Mouse (Mus musculus) heart, postnatal 14 days (tissue): ENCODE measurements around the gene Sh3glb2. TPM values are rescaled to one million over a fixed set of nuclear protein-coding genes. Genes with fewer than 3 reads are reported as not detected.

Experiments
- DNase-seq, 2 experiments: peaks; one replicate each; pipeline ENCODE4 v3.0.0; 2021 to 2022
- intact Hi-C: fragments of 180-260 bp; cut with DNase I; formaldehyde crosslinking; loops from one replicate; pipeline ENCODE4 v1.15.1; 2025
- long read RNA-seq, 2 experiments: library from polyadenylated mRNA; stranded (forward); transcript quantifications; one replicate each; pipeline ENCODE4 v2.0.0; 2021
- total RNA-seq, 2 experiments: library from RNA; stranded (reverse); gene quantifications; 2 replicates each; pipeline ENCODE4 v1.2.3; 2021

Sh3glb2 gene
- total RNA-seq: 10 to 100 TPM; 50.6 to 56.2 TPM
- long read RNA-seq, experiment 1, transcript Sh3glb2-201 (11 exons, 1,810 nt): major isoform, 88 of 157 reads
- long read RNA-seq, experiment 1, partial matches to known transcripts: 6 of 157 reads
- long read RNA-seq, experiment 1, other reads (novel, unspliced or antisense): 59 of 157 reads
- long read RNA-seq, experiment 2, transcript Sh3glb2-201 (11 exons, 1,810 nt): major isoform, 107 of 168 reads
- long read RNA-seq, experiment 2, partial matches to known transcripts: 4 of 168 reads
- long read RNA-seq, experiment 2, other reads (novel, unspliced or antisense): 54 of 168 reads

DNA sequence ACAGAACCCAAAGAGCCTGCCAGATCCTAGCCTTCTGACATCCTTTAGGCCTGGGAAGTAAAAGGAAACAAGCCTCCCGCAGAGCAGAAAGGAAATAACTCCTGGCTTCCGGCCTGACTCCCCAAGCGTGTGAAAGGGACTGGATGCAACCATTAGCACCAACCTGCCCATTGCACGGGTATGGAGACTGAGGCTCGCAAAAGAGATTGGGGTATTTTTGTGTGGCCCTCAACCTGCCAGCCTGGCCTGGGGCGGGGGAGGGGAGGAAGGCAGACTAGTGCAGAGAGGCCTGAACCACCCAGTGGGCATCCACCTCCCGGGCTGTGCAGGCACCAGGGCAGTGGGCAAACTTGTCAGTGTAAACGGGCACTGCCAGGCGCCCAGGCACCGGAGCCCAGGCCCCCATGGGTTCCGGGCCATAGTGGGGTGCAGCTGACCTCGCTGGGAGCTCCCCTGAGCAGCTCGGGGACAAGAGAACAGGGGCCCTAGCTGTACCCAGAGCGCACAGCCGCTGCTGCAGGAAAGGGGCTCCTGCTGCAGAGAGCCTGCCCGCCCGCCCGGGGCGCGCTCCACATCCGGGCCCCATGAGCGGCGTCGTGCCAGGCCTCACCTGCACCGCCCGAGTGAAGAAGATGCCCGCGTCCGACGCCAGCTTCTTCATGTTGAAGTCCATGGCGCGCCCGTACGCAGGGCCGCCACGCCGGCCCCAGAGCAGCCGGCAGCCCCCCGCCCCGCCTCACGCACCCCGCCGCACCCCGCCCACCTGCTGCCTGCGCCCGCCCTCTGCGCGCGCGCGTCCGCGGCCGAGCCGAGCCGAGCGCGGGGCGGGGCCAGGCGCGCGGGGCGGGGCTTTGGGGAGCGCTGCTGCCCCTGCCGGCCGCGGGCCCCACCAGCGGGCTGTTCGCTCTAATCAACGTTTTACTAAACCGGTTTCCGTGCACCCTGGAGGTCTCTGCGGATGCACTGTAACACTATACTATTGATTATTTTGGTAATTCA, at the start of gene Sh3glb2:
Sh3glb2 (minus strand) TSS at position 805 of the 999 bp plus-strand sequence.
- DNase-seq: peak; percentile 94 to 95
- intact Hi-C loops: no loop called here

DNA sequence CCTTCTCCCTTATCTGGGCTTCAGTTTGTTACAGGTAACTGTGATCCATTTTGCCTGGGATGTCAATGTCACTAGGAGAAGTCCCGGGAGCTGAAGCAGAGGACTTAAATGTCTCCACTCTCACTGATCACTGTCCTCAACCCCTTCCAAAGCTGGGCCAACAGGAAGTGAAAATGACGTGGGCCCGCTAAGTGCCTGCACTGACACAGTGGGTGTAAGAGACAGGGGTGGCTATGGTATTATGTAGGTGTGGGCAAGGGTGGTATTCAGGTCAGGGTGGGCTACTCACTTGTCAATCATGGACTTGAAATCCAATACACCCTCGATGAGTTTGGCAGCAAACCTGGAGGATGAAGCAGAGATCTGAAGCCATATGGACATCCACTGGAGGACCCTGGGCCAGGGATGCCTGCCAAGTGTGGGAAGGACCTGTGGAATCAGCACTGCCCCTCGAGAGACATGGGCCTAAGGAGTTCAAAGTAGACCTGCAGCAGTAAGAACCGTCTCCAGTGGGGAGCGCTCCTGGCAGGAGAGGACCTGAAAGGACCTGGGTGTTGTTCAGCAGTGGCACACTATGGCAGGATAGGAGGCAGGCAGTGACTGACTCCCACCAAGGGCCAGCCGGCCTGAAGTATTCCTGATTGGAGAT, 49.4 kb upstream of the Sh3glb2 start:
- no peak for DNase-seq
- intact Hi-C loops: no loop called here

DNA sequence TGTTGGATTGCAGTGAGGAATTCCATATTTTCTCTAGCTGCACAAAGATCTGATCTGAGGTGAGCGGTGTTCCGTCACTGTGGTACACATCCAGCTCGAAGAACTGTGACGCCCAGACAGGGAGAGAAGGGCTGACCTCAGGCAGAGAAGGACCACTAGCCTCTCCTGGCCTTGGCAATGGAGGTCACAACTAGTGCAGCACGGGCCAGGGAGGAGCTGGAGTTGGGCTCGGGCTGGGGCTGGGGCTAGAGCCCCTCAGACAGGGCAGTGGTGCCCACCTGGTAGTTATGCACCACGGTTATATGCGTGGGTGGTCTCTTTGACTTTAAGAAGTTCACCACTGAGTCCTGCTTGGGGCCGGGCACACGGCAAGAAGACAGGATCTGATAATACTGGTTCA, 48.6 kb upstream of the Sh3glb2 start:
- no peak for DNase-seq
- intact Hi-C loops: no loop called here

DNA sequence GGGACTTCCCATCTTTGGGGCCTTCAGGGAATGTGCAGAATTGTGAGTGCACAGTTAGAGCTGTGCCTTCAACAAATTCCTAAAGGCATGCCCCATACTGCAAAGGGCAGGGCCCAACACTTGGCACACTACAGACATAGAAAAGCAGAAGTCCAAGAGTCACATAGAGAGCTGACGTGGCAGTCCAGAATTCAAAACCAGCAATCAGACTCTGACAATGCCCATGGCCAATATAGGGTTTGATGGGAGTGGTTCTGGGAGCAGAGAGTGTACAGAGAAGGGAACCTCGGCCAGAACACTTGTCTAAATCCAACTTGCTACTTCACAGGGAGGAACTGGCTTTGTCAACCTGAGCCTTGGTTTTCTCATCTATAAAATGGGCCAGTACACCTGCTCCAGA, 48.1 kb upstream of the Sh3glb2 start:
- DNase-seq: no peak
- intact Hi-C loops: no loop called here

DNA sequence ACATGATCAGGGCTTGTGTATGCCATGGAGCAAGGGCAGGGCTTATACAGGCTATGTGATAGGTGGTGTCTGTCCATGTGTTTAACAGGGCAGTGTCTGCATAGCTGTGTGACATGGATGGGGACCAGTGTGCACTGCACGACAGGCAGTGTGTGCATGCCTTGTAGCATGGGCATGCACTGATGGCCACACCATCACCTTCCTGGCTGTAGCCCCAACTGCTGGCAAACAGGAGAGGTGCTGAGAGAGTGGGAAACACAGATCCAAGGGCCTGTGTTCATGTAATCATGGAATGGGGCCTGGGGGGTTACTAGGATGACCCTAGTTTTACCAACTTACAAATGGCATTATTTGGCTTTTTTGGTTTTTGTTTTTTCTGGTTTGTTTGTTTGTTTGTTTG, 44.7 kb upstream of the Sh3glb2 start:
- intact Hi-C loops: loop anchor here (5.0 kb wide), 1 partner anchor 37 kb away; no protein-coding TSS in a partner anchor
- DNase-seq: no peak

DNA sequence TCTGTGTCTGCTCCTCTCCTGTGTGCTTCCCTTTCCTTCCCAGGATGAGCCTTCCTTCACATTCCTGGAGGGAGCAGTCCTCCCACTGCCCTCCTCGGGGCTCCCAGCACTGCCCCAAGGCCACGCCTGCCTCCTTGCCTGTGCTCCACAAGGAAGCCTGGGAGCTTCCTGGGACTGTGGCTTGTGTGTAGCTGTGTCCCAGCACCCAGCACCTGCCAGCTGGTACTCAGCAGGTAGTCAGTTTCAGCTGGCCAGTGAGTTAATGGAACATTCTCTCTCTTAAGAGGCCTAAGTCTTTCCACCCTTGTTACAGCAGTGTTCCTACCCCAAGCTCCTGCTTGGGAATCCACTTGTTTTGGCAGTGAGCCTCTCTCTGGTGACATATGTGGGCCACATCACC, 43.7 kb upstream of the Sh3glb2 start:
- intact Hi-C loops: loop anchor here (5.0 kb wide), 1 partner anchor 36 kb away; no protein-coding TSS in a partner anchor
- DNase-seq: no peak

DNA sequence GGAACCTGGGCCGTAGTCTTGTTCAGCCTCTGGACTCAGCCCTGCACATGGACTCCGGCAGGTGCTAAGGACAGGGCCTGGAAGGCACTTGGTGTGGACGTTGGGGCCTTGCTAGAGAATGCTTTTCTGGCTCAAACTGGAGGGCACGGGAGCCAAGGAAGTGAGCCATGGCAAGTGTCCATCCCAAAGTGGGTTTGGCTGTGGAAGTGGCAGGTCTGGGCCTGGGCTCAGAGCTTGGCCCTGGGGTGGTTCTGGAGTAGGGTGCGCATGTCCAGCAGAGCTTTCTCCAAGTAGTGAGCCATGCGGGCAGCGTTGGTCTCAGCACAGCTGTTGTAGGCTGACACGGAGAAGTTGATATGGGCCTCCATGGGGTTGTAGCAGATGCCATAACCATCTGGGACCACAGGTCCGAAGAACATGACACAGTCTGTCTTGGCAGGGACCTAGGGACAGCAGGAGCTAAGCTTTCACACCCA, 43.3 kb upstream of the Sh3glb2 start:
- peak; percentile 38 to 41 for DNase-seq

DNA sequence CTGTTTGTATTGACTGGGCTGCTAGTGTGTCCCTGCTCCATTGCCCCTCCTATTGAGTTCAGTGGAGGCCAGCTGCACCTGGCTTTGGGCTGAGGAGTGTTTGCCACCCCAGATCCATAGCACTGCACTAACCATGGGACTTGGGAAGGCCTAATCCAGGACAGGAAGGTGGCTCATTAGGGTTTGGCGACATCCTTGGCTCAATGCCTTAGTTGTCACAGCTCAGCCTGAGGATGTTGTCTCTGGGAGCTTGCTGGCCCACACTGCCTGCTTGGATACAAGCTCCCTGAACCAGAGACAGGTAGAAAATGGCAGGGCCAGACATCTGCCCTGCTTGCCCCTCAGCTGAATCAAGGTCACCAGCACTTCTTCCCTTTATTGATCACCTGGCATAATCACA, 42.4 kb upstream of the Sh3glb2 start:
- intact Hi-C loops: loop anchor here (5.0 kb wide), 1 partner anchor 34 kb away; no protein-coding TSS in a partner anchor
- DNase-seq: no peak

More for the DNA sequence above, 43.3 kb upstream of the Sh3glb2 start:
- intact Hi-C loops: loop anchor here (5.0 kb wide), 1 partner anchor 35 kb away; no protein-coding TSS in a partner anchor

DNA sequence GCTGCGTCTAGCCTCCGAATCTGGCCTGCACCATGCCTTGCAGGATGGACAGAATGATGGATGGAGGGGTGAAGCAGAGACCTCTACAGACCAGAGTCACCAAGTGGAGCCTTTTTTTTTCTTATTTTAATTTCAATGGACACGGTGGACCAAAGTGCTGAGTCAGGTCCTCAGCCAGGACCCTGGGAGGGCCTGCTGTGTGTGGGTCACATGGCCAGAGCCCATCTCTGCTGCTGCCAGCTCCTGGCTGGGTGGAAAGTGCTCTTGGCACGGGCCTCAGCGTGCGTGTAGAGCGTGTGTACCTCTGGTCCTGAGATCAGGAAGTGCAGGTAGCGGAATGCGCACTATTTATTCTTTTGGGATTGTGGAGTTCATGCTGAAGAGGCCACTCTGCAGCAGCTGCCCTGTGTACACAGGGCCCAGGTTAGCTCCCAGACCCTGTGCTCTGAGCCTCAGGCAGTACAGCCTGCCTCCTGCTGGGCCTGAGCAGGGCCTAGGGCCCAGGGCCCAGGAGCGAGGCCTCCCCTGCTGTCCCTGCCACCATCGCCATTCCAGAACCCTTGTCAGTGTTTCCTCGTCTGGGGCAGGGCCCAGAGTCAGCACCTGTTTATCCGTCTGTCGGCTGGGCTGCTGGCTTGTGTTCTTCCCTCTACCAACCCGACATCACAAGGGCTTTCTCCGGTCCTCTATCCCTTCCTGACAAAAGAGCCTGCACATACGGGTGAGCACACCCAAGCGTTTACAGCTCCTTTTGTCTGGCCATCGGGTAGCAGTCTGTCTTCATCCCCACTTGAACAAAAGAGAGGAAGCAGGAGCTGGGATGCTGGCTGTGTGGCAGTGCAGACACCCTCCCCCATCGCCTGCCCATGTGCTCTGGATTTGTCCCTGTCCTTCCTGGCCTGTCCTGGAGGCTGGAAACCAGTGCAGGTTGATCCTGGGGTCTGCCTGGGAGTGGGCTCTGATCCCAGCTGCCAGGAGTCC, 40.3 kb upstream of the Sh3glb2 start:
- DNase-seq: no peak
- intact Hi-C loops: loop anchor here (5.0 kb wide), 1 partner anchor 32 kb away; no protein-coding TSS in a partner anchor

DNA sequence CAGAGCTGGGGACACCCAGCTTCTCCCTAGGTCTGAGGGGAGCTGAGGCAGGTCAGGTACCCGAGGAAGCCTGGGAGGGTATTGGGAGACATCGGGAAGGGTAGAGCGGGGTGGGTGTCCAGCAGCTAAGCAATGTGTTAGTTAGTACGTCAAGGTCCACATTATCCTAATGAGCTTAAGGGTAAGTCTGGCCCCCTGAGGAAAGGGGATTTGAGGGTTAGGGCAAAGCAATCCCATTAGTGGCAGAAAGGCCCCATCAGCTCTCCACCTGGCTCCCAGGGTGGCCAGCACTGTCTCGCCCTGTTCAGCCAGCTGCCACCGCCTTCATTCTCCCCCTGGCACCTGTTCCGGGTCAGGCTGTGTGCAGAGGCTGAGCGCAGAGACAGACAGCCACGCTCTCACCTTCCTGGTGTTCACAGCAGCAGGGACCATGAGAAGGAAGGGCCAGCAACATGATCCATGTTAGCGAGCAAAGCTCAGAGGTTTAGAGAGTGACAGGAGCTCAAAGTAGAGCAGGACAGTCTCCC, 38.9 kb upstream of the Sh3glb2 start:
- DNase-seq: no peak
- intact Hi-C loops: no loop called here

DNA sequence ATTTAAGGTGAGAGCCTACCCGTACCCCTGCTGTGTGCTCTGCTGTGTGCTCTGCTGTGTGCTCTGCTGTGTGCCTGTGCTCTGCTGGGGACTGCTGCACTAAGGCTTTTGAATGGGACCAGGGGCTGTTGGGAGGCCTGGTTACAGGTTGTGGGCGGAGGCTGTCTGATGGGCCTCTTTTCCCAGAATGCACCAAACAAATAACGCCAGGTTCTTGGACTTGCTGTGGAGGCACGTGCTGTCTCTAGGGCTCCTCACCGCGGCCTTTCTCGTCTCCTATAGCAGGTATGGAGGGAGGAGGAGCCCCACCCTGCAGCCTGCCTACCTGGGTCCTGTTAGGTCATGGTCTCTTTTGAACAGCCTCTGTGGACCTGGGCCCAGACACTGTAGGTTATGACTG, 37.1 kb upstream of the Sh3glb2 start:
- DNase-seq: no peak

DNA sequence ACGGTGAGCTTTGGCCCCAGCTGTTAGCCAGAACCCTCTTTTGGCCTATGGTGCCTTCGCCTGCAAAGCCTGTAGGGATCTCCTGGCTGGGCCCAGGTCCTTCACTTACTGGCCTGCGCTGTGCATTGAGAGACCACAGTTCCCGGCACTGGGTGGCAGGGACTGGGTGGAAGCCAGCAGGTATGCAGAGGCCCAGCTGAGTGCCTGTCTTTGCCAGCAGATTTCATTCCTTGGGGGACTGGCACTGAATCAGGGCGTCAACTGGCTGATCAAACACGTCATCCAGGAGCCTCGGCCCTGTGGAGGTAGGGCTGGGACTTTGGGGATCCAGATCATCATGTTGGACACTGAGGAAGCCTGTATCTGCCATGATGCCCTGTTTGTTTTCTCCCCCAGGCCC, 36.6 kb upstream of the Sh3glb2 start:
- intact Hi-C loops: no loop called here
- DNase-seq: no peak

More for the DNA sequence above, 37.1 kb upstream of the Sh3glb2 start:
- intact Hi-C loops: no loop called here

DNA sequence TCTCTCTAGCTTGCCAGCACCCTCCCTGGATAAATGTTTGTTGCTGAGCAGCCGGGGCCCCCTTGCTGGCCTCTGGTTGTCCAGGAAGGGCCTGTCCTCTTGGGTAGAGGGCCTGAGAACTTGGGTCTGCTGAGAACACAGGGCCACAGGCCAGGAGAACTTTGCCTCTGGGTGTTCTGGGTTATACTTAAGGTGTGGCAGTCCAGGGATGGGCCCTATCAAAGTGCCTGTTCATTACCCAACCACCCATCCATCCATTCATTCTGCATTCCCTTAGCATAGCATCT, 34.2 kb upstream of the Sh3glb2 start:
- intact Hi-C loops: no loop called here
- no peak for DNase-seq

DNA sequence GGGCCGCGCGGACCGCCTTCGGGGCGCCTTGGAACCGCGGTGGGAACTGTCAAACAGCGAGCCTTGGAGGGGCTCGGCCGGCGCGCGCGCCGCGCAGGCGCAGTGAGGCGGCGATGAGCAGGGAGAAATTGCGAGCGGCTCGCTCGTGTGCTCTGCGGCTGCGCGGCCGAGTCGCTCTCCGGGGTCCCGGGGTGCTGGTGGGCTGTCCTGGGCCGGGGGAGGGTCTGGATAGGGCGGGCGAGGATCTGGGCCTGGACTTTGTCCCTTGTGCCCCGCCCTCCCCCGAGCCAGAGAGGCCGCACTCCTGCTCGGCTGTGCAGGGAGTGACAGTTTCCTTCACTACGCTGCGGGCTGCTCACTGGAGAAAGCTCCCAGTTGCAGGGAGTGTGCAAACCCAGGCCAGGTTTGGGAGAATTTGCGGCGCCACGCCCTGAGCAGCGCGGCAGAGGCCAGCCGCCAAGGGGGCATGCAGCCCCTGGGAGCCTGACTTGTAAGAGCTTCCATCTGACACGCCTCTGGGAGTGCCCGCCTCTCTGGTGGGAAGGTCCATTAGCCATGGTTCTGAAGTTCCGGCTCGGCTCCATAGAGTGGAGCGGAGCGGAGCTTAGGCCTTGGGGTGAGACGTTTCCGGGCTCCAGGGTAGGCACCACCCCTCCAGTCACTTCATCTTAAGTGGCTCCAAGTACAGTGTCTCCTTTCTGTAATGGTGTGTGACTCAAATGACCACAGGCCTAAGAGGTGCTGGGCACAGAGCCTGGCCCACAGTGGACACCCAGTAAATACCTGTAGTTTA, 33.6 kb upstream of the Sh3glb2 start:
- DNase-seq: peak; percentile 85
- intact Hi-C loops: no loop called here

DNA sequence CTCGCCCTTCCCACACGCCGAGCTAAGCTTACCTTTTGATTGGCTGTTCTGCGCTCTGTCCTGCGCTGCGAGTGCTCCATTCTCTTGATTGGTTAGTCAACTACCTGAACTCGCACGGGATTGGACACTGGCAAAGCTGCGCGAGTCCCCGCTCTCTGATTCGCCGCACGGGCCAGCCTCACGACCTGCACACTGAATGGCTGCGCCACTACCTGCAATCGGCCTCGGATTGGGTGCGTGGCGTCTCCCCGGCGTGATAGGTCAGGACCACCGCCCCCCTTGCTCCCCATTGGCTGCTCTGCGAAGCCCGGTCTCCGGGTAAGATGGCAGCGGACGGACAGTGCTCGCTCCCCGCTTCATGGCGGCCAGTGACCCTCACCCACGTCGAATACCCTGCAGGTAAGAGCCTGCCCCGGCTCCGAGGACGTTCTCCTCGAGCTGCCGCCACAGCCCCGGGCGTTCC, 33.0 kb upstream of the Sh3glb2 start, which contains the start of gene Dolpp1:
Dolpp1 (plus strand) TSS at position 141 of the 463 bp plus-strand sequence.
- peak; percentile 93 to 94 for DNase-seq
- intact Hi-C loops: no loop called here

DNA sequence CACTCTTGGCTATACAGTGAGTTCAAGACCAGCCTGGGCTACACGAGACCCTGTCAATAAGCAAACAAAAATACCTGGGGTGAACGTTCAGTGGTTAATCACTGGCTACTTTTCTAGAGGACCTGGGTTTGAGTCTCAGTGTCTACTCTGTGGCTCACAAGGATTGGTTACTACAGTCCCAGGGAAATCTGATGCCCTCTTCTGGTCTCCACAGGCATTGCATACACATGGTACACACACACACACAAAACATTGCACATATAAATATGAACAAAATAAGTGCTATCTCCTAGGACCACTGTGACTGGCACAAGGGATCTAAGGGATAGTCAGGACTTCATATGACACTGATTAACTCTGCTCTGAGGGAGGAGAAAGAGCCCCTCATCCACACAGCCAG, 29.9 kb upstream of the Sh3glb2 start:
- intact Hi-C loops: no loop called here
- DNase-seq: no peak

DNA sequence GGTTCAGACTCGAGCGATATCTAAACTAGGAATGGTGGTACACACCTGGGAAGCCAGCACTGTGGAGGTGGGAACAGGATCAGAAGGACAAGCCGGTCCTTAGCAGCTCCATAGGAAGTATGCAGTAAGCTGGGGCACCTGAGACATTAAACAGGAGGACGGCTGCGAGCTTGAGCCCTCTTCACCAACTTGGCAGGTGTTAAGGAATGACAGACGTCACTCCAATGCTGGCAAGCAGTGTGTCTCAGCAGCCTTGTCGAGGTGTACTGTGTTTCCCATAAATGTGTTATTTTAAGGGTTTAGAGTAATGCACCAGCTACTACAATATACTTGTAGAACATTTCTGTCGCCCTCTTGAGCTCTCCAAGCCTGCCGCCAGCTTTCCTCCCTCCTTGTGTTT, 27.8 kb upstream of the Sh3glb2 start:
- DNase-seq: no peak

DNA sequence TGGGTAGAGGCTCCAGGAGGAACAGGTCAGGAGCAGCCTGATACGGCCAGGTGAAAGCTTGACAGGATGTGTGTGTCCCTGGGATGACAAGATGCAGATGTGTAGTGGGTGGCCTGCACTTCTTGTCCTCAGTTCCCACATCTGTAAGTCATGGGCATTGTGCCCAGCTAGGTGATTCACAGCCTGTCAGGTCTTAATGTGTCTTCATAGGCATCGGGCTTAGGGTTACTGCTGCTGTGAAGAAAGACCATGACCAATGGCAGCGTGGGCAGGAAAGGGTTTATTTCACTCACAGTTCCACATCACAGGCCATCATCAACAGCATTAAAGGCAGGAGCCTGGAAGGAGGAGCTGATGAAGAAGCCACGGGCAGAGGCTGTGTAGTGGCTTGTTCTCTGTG, 26.5 kb upstream of the Sh3glb2 start:
- DNase-seq: no peak
- intact Hi-C loops: no loop called here

More for the DNA sequence above, 27.8 kb upstream of the Sh3glb2 start:
- intact Hi-C loops: no loop called here
